In genomic region chr14:118391561-118391960, GRCm38 (mm10) we compare ENCODE assay signal across 15 mouse cellular contexts.
"Had no signal": no experiment of that assay in that cellular context is flagged by ENCODE, and none has a peak within 500 bp of the region (broad histone marks: within the 10 kb centered on the region; RNA-seq: fewer than 3 reads in every experiment).

No protein-coding gene starts in this region.

- H3K27ac ChIP-seq: neural tube, embryonic 15.5 days; stomach, embryonic 15.5 days; stomach, postnatal 0 days had no signal

- H3K4me3 ChIP-seq: neural tube, embryonic 15.5 days; stomach, embryonic 15.5 days had no signal

- H3K4me1 ChIP-seq: neural tube, embryonic 15.5 days had no signal

- DNase-seq: retina, postnatal 1 day; right cerebral cortex, adult 18-20 months; right cerebral cortex, postnatal 14 days; right cerebral cortex, postnatal 25 days; right cerebral cortex, postnatal 4 days; spleen, adult 18-20 months; thymus, adult 18-20 months; thymus, adult 2 months; thymus, postnatal 14 days; thymus, postnatal 25 days; thymus, postnatal 36 days; thymus, postnatal 4 days had no signal

- H3K27me3 ChIP-seq: neural tube, embryonic 15.5 days; stomach, embryonic 15.5 days had no signal
